Mouse (Mus musculus): ENCODE data around the gene Lrig1. TPM values are rescaled to one million over a fixed set of nuclear protein-coding genes. Genes with fewer than 3 reads are reported as not detected.

The Lrig1 gene
- total RNA-seq, 1 experiment, result 19.1 TPM

GRCm38 (mm10) chr6:94625896-94626295 is 74.1 kb downstream of the Lrig1 start:
- TF ChIP-seq ZNF384 (IDR thresholded peaks at IDR 0.05; ENCODE audit: low read depth, low read length) (no peak), CHD2 (IDR thresholded peaks at IDR 0.05; ENCODE audit: low read depth, low read length) (no peak), ZC3H11A (IDR thresholded peaks at IDR 0.05; ENCODE audit: borderline replicate concordance, low read depth, low read length) (no peak), HCFC1 (IDR thresholded peaks at IDR 0.05; ENCODE audit: borderline replicate concordance, insufficient read depth, low read length) (no peak), MAFK (IDR thresholded peaks at IDR 0.05; ENCODE audit: insufficient read depth, low read depth, low read length) (no peak)
- in situ Hi-C loops (cut with MboI; ENCODE audit: low sequenced_read_pairs in 2 of 2, unreplicated experiment in 2 of 2), result no loop called here
- no peak for DNase-seq (ENCODE audit: low read depth, low spot score)
- Histone ChIP-seq H3K4me3 (ENCODE audit: insufficient read depth in 1 of 2, low read depth in 1 of 2, low read length in 2 of 2, poor library complexity in 1 of 2, severe bottlenecking in 1 of 2) (no peak overlapping the region), H3K9me3 (ENCODE audit: control insufficient read depth, insufficient read depth, low read depth, low read length) (no peaks in the 10 kb centered on the region), H3K27ac (ENCODE audit: insufficient read depth, low read depth, low read length, poor library complexity, severe bottlenecking) (no peak overlapping the region), H3K4me1 (ENCODE audit: control insufficient read depth in 2 of 2, insufficient read depth in 2 of 2, low read length in 2 of 2, poor library complexity in 1 of 2) (peaks cover 0 to 7% of the 10 kb centered on the region in 2 experiments; a peak in 2 of 4 replicates), H3K36me3 (ENCODE audit: control insufficient read depth, insufficient read depth, low read length, poor library complexity, severe bottlenecking) (peaks cover 16% of the 10 kb centered on the region; the same call in 1 of the 2 replicates), H3K9ac (ENCODE audit: insufficient read depth, low read depth, low read length, poor library complexity, severe bottlenecking) (no peak overlapping the region)

- Histone ChIP-seq H3K27ac (ENCODE audit: insufficient read depth, low read depth, low read length, poor library complexity, severe bottlenecking) (no peak overlapping the region), H3K4me3 (ENCODE audit: insufficient read depth in 1 of 2, low read depth in 1 of 2, low read length in 2 of 2, poor library complexity in 1 of 2, severe bottlenecking in 1 of 2) (no peak overlapping the region), H3K9ac (ENCODE audit: insufficient read depth, low read depth, low read length, poor library complexity, severe bottlenecking) (no peak overlapping the region), H3K36me3 (ENCODE audit: control insufficient read depth, insufficient read depth, low read length, poor library complexity, severe bottlenecking) (peaks cover 21% of the 10 kb centered on the region), H3K9me3 (ENCODE audit: control insufficient read depth, insufficient read depth, low read depth, low read length) (no peaks in the 10 kb centered on the region), H3K4me1 (ENCODE audit: control insufficient read depth in 2 of 2, insufficient read depth in 2 of 2, low read length in 2 of 2, poor library complexity in 1 of 2) (peaks cover 2 to 17% of the 10 kb centered on the region in 2 experiments; a peak in 3 of 4 replicates)
- no peak for DNase-seq (ENCODE audit: low read depth, low spot score)
- TF ChIP-seq CHD2 (IDR thresholded peaks at IDR 0.05; ENCODE audit: low read depth, low read length) (no peak), MAFK (IDR thresholded peaks at IDR 0.05; ENCODE audit: insufficient read depth, low read depth, low read length) (no peak), ZNF384 (IDR thresholded peaks at IDR 0.05; ENCODE audit: low read depth, low read length) (no peak), ZC3H11A (IDR thresholded peaks at IDR 0.05; ENCODE audit: borderline replicate concordance, low read depth, low read length) (no peak), HCFC1 (IDR thresholded peaks at IDR 0.05; ENCODE audit: borderline replicate concordance, insufficient read depth, low read length) (no peak)
- in situ Hi-C loops (cut with MboI; ENCODE audit: low sequenced_read_pairs in 2 of 2, unreplicated experiment in 2 of 2), result no loop called here
Observed at GRCm38 (mm10) chr6:94624543-94624942, 75.4 kb downstream of the Lrig1 start.

GRCm38 (mm10) chr6:94622983-94623382 is 77.0 kb downstream of the Lrig1 start:
- peaks cover 2 to 17% of the 10 kb centered on the region in 2 experiments; a peak in 3 of 4 replicates for H3K4me1 ChIP-seq (ENCODE audit: control insufficient read depth in 2 of 2, insufficient read depth in 2 of 2, low read length in 2 of 2, poor library complexity in 1 of 2)
- peaks cover 25% of the 10 kb centered on the region for H3K36me3 ChIP-seq (ENCODE audit: control insufficient read depth, insufficient read depth, low read length, poor library complexity, severe bottlenecking)
- H3K27ac ChIP-seq (ENCODE audit: insufficient read depth, low read depth, low read length, poor library complexity, severe bottlenecking), result no peak overlapping the region
- in situ Hi-C loops (cut with MboI; ENCODE audit: low sequenced_read_pairs in 2 of 2, unreplicated experiment in 2 of 2), result no loop called here
- TF ChIP-seq ZC3H11A (IDR thresholded peaks at IDR 0.05; ENCODE audit: borderline replicate concordance, low read depth, low read length) (peak; percentile 96), ZNF384 (IDR thresholded peaks at IDR 0.05; ENCODE audit: low read depth, low read length) (no peak), MAFK (IDR thresholded peaks at IDR 0.05; ENCODE audit: insufficient read depth, low read depth, low read length) (no peak), HCFC1 (IDR thresholded peaks at IDR 0.05; ENCODE audit: borderline replicate concordance, insufficient read depth, low read length) (no peak)
- H3K9me3 ChIP-seq (ENCODE audit: control insufficient read depth, insufficient read depth, low read depth, low read length), result no peaks in the 10 kb centered on the region
- H3K9ac ChIP-seq (ENCODE audit: insufficient read depth, low read depth, low read length, poor library complexity, severe bottlenecking), result no peak overlapping the region
- no peak overlapping the region for H3K4me3 ChIP-seq (ENCODE audit: insufficient read depth in 1 of 2, low read depth in 1 of 2, low read length in 2 of 2, poor library complexity in 1 of 2, severe bottlenecking in 1 of 2)
- peak; percentile 54 for DNase-seq (ENCODE audit: low read depth, low spot score)

- no peak overlapping the region for H3K27ac ChIP-seq (ENCODE audit: insufficient read depth, low read depth, low read length, poor library complexity, severe bottlenecking)
- peaks cover 2 to 17% of the 10 kb centered on the region in 2 experiments; a peak in 3 of 4 replicates for H3K4me1 ChIP-seq (ENCODE audit: control insufficient read depth in 2 of 2, insufficient read depth in 2 of 2, low read length in 2 of 2, poor library complexity in 1 of 2)
- no peak overlapping the region for H3K9ac ChIP-seq (ENCODE audit: insufficient read depth, low read depth, low read length, poor library complexity, severe bottlenecking)
- H3K4me3 ChIP-seq (ENCODE audit: insufficient read depth in 1 of 2, low read depth in 1 of 2, low read length in 2 of 2, poor library complexity in 1 of 2, severe bottlenecking in 1 of 2), result no peak overlapping the region
- H3K9me3 ChIP-seq (ENCODE audit: control insufficient read depth, insufficient read depth, low read depth, low read length), result no peaks in the 10 kb centered on the region
- in situ Hi-C loops (cut with MboI; ENCODE audit: low sequenced_read_pairs in 2 of 2, unreplicated experiment in 2 of 2), result no loop called here
- H3K36me3 ChIP-seq (ENCODE audit: control insufficient read depth, insufficient read depth, low read length, poor library complexity, severe bottlenecking), result peaks cover 16% of the 10 kb centered on the region
- TF ChIP-seq MAFK (IDR thresholded peaks at IDR 0.05; ENCODE audit: insufficient read depth, low read depth, low read length) (no peak), CHD2 (IDR thresholded peaks at IDR 0.05; ENCODE audit: low read depth, low read length) (no peak), ZNF384 (IDR thresholded peaks at IDR 0.05; ENCODE audit: low read depth, low read length) (no peak), ZC3H11A (IDR thresholded peaks at IDR 0.05; ENCODE audit: borderline replicate concordance, low read depth, low read length) (no peak), HCFC1 (IDR thresholded peaks at IDR 0.05; ENCODE audit: borderline replicate concordance, insufficient read depth, low read length) (no peak)
- DNase-seq (ENCODE audit: low read depth, low spot score), result no peak
Observed at GRCm38 (mm10) chr6:94620801-94621301, 79.1 kb downstream of the Lrig1 start.

Data from ES-E14 (cell line).